Mouse (Mus musculus): ENCODE data around the gene Rln3.

DNA sequence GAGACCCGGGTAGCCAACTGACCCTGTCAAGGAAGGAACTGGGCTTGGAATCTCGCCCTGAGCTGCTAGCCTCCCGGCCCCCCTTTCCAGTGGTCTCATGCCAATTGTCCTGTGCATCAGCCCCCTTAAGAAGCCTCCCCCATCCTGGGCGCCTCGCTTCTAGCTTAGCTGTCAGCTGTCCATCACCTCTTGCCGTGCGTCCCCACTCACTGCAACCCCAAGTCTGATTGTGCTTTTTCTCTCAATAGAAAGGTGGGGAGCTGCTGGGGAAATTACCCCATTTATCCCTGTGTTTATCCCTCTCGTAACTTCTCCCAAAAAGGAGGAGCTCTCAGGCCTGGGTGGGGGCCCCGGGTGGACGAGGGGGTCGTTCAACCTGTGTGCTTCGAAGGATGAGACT lies 48.8 kb downstream of the Rln3 start:
- TF ChIP-seq GATA1 (IDR thresholded peaks at IDR 0.05; ENCODE audit: borderline replicate concordance, low read length) (no peak), FLI1 (IDR thresholded peaks at IDR 0.05; ENCODE audit: low read length) (no peak)

All from megakaryocyte, embryonic 14.5 days (primary cell).